Mouse (Mus musculus): ENCODE data around the gene Prkcd.

GRCm38 (mm10) chr14:30641748-30642147, 15.7 kb upstream of the Prkcd start:
- no peak for TF ChIP-seq POLR2A (IDR thresholded peaks at IDR 0.05; ENCODE audit: low read depth, low read length)
- TF ChIP-seq CTCF (IDR thresholded peaks at IDR 0.05; ENCODE audit: extremely low read depth, insufficient read depth, insufficient read length, insufficient replicate concordance): no peak

Measured in spleen, adult 2 months (tissue).